Mouse (Mus musculus) stomach, postnatal 0 days (tissue): Measurements from ENCODE around the gene Elavl4. TPM values are rescaled to one million over a fixed set of nuclear protein-coding genes. Genes with fewer than 3 reads are reported as not detected.

Experiments
- ATAC-seq: fragments of 200-750 bp; cut with Nextera tagmentation; 2 replicates; pipeline ENCODE4 v1.8.0; 2017; ENCODE audit not compliant: low FRiP score, low TSS enrichment
- DNase-seq: peaks from one replicate; pipeline ENCODE4 v3.0.0-alpha.2; 2016; ENCODE audit warnings: low spot score
- H3K27ac ChIP-seq: fragments of 300-500 bp; sonication (generic); replicated peaks from 2 replicates; pipeline ENCODE4 v1.5.1; 2014; ENCODE audit warnings: mild to moderate bottlenecking, control low read depth
- H3K27me3 ChIP-seq: fragments of 300-500 bp; sonication (generic); 2 replicates; pipeline ENCODE4 v1.6.1; 2014; ENCODE audit warnings: low read length; ENCODE audit not compliant: control insufficient read depth, insufficient read depth
- H3K36me3 ChIP-seq: fragments of 300-500 bp; sonication (generic); 2 replicates; pipeline ENCODE4 v1.6.1; 2014; ENCODE audit warnings: low read length, mixed read lengths; ENCODE audit not compliant: control insufficient read depth, insufficient read depth
- H3K4me1 ChIP-seq: fragments of 300-500 bp; sonication (generic); replicated peaks from 2 replicates; pipeline ENCODE4 v1.6.1; 2014; ENCODE audit warnings: antibody characterized with exemption; ENCODE audit not compliant: control insufficient read depth, insufficient read depth
- H3K4me2 ChIP-seq: fragments of 300-500 bp; sonication (generic); replicated peaks from 2 replicates; pipeline ENCODE4 v1.6.1; 2014; ENCODE audit warnings: low read depth, mild to moderate bottlenecking, control low read depth, moderate library complexity
- H3K4me3 ChIP-seq: fragments of 300-500 bp; sonication (generic); 2 replicates; pipeline ENCODE4 v1.5.1; 2014; ENCODE audit warnings: low read depth, low read length, control low read depth
- H3K9ac ChIP-seq: fragments of 300-500 bp; sonication (generic); 2 replicates; pipeline ENCODE4 v1.6.1; 2014; ENCODE audit warnings: mild to moderate bottlenecking, low read length, control low read depth, mixed read lengths
- H3K9me3 ChIP-seq: fragments of 300-500 bp; sonication (generic); 2 replicates; pipeline ENCODE4 v1.6.1; 2016; ENCODE audit warnings: low read length; ENCODE audit not compliant: control insufficient read depth
- CTCF ChIP-seq: IDR thresholded peaks from 2 replicates; pipeline ENCODE4 v1.5.1; 2016; ENCODE audit warnings: antibody characterized with exemption, low read depth, mild to moderate bottlenecking, moderate library complexity
- EP300 ChIP-seq: optimal IDR thresholded peaks from 2 replicates; pipeline ENCODE3; 2016; ENCODE audit warnings: antibody characterized with exemption
- WGBS: fragments of 180-500 bp; shearing (Covaris S2); extraction: QIAGEN DNeasy Blood & Tissue Kit; methylation state at CpG from one replicate; pipeline ENCODE4 v1.1.7; 2014; 5-methylcytosine and 5-hydroxymethylcytosine counted together
- polyA plus RNA-seq: library from polyadenylated mRNA; unstranded; fragments of >200 nt; fragmentation: Nextera tagmentation; extraction: Ambion mirVana; gene quantifications from 2 replicates; pipeline ENCODE4 v1.2.1, GENCODE M21; 2015

Gene Elavl4
- polyA plus RNA-seq, 1 experiment from 2014 or later: 15.3 TPM

DNA sequence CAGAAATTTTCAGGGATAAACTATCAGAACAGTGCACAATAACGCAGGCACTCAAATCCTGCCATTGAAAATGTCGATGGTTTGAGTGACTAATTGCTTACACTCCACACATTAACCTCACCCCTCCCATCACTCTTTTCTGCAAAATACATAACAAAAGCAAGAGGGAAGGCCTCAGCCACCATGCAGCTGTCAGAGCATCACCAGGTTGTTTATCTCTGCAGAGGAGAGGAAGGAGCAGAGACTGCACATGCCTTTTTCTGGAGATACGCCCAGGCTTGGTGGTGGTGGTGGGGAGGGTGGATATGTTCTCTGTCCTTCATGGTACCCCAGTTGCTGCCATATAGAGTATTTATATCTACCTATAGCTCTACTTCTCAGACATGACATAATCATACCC is 94.3 kb downstream of the Elavl4 start:
- H3K4me2 ChIP-seq: no peak overlapping the region
- 39% methylated on average over 3 of the region's 3 CpGs for WGBS
- TF ChIP-seq EP300: no peak
- TF ChIP-seq CTCF: no peak
- H3K27ac ChIP-seq: no peak overlapping the region
- H3K4me3 ChIP-seq: no peak overlapping the region
- ATAC-seq (no peak), DNase-seq (no peak)
- no peaks in the 10 kb centered on the region for H3K4me1 ChIP-seq
- no peaks in the 10 kb centered on the region for H3K9me3 ChIP-seq
- H3K27me3 ChIP-seq: no peaks in the 10 kb centered on the region
- no peak overlapping the region for H3K9ac ChIP-seq
- no peaks in the 10 kb centered on the region for H3K36me3 ChIP-seq

- ATAC-seq (no peak), DNase-seq (no peak)
- no peaks in the 10 kb centered on the region for H3K9me3 ChIP-seq
- no peaks in the 10 kb centered on the region for H3K36me3 ChIP-seq
- no peak overlapping the region for H3K4me3 ChIP-seq
- TF ChIP-seq CTCF (no peak), EP300 (no peak)
- no peaks in the 10 kb centered on the region for H3K4me1 ChIP-seq
- H3K4me2 ChIP-seq: no peak overlapping the region
- H3K27me3 ChIP-seq: no peaks in the 10 kb centered on the region
- 78% methylated on average over 4 of the region's 4 CpGs for WGBS
- H3K27ac ChIP-seq: no peak overlapping the region
- no peak overlapping the region for H3K9ac ChIP-seq
Measured at GRCm38 (mm10) chr4:110255617-110256016, 96.1 kb downstream of the Elavl4 start.

- no peak for ATAC-seq
- DNase-seq: no peak
- H3K4me1 ChIP-seq: no peaks in the 10 kb centered on the region
- H3K4me3 ChIP-seq: no peak overlapping the region
- H3K27me3 ChIP-seq: no peaks in the 10 kb centered on the region
- no peak overlapping the region for H3K27ac ChIP-seq
- H3K9ac ChIP-seq: no peak overlapping the region
- no peaks in the 10 kb centered on the region for H3K36me3 ChIP-seq
- H3K9me3 ChIP-seq: no peaks in the 10 kb centered on the region
- whole genome bisulfite sequencing: 67% methylated on average over 3 of the region's 3 CpGs
- TF ChIP-seq EP300: no peak
- TF ChIP-seq CTCF: no peak
- H3K4me2 ChIP-seq: no peak overlapping the region
Measured at GRCm38 (mm10) chr4:110250055-110250454, 101.7 kb downstream of the Elavl4 start.

DNA sequence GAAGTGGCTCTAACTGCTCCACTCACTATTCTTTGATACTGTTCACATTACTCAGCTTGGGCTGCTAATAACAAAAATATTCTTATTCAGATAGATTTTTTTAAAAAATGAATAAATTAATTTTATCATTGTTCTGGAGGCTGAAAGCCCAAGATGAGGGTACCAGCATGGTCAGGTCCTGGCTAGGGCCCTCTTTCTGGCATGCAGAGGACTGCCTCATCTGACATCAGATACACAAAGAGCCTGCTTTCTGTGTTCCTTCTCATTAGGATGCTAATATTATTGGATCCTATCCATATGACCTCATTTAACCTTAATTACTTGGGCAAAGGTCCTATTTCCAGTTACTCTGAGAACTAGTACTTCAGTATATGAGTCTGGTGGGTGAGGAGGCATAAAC is 108.8 kb downstream of the Elavl4 start:
- no peaks in the 10 kb centered on the region for H3K36me3 ChIP-seq
- no peak for TF ChIP-seq CTCF
- TF ChIP-seq EP300: no peak
- no peak overlapping the region for H3K4me3 ChIP-seq
- H3K9ac ChIP-seq: no peak overlapping the region
- ATAC-seq (no peak), DNase-seq (no peak)
- H3K27ac ChIP-seq: no peak overlapping the region
- H3K4me2 ChIP-seq: no peak overlapping the region
- H3K9me3 ChIP-seq: no peaks in the 10 kb centered on the region
- H3K27me3 ChIP-seq: no peaks in the 10 kb centered on the region
- no peaks in the 10 kb centered on the region for H3K4me1 ChIP-seq

DNA sequence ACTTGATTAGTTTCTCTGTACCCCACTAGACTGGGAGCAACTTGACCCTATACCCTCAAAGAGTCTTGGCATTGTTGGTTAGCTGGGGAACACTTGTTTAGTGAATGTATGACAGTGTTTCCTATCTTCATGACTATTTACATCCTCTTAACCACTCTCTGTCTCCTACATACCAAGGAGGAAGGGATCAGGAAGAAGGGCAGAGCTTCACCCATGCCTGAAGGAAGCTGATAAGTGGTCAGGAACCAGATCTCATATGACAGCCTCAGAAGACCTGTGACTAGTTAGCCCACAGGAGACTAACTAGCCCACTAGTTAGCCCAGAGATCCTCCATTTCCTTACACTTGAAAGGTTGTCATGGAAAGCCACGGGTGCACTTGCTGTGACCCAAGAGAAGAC is 117.2 kb downstream of the Elavl4 start:
- WGBS: 78% methylated on average over 1 of the region's 1 CpGs
- ATAC-seq (no peak), DNase-seq (no peak)
- no peaks in the 10 kb centered on the region for H3K9me3 ChIP-seq
- no peak for TF ChIP-seq CTCF
- no peak for TF ChIP-seq EP300
- H3K9ac ChIP-seq: no peak overlapping the region
- no peaks in the 10 kb centered on the region for H3K27me3 ChIP-seq
- no peak overlapping the region for H3K4me3 ChIP-seq
- H3K4me2 ChIP-seq: no peak overlapping the region
- no peaks in the 10 kb centered on the region for H3K4me1 ChIP-seq
- no peak overlapping the region for H3K27ac ChIP-seq
- no peaks in the 10 kb centered on the region for H3K36me3 ChIP-seq

- Histone ChIP-seq H3K4me1 (no peaks in the 10 kb centered on the region), H3K9me3 (no peaks in the 10 kb centered on the region), H3K36me3 (no peaks in the 10 kb centered on the region), H3K27ac (no peak overlapping the region), H3K4me2 (no peak overlapping the region), H3K9ac (no peak overlapping the region), H3K27me3 (no peaks in the 10 kb centered on the region), H3K4me3 (no peak overlapping the region)
- TF ChIP-seq EP300: no peak
- no peak for TF ChIP-seq CTCF
- 87% methylated on average over 3 of the region's 3 CpGs for WGBS
- no peak for ATAC-seq
- DNase-seq: no peak
Measured at GRCm38 (mm10) chr4:110232327-110232726, 119.4 kb downstream of the Elavl4 start.

- TF ChIP-seq EP300 (no peak), CTCF (no peak)
- Histone ChIP-seq H3K27ac (no peak overlapping the region), H3K9me3 (no peaks in the 10 kb centered on the region), H3K27me3 (no peaks in the 10 kb centered on the region), H3K9ac (no peak overlapping the region), H3K4me2 (no peak overlapping the region), H3K4me1 (no peaks in the 10 kb centered on the region), H3K36me3 (no peaks in the 10 kb centered on the region), H3K4me3 (no peak overlapping the region)
- 65% methylated on average over 4 of the region's 4 CpGs for WGBS
- ATAC-seq (no peak), DNase-seq (no peak)
Measured at GRCm38 (mm10) chr4:110231799-110232198, 119.9 kb downstream of the Elavl4 start.
